Mouse (Mus musculus): ENCODE results near the gene Nudt3.

DNA sequence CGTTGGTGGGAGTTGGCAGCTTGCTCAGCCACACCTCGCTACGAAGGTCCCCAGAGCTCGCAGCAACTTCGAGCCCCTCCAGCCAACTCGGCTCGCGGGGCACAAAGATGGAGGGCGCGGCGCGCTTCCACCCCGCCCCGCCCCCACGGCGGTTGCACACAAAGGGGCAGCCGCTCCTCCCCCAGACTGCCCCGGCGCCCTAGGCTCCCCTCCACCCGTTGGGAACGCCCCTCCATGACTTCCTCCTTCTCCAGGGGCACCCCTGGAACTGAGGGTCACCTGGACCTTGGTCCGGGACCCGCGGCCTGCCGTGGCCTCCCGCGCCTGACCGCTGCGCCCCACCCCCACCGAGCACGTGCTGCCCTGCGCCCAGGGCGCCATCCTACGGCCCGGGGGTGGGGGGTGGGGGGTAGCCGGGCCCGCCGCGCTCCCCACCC, 68.2 kb downstream of the Nudt3 start:
- TF ChIP-seq EP300 (optimal IDR thresholded peaks at IDR 0.05) = no peak
- no peak for TF ChIP-seq CTCF (IDR thresholded peaks at IDR 0.05; ENCODE audit: low read depth)
